Mouse (Mus musculus) mesoderm, embryonic 11.5 days (tissue): ENCODE measurements around the gene Ccdc134.

ENCODE experiments used
- DNase-seq: peaks from one replicate; pipeline ENCODE4 v3.0.0-alpha.2; 2012; ENCODE audit warnings: low read depth, low spot score

Gene Ccdc134

DNA sequence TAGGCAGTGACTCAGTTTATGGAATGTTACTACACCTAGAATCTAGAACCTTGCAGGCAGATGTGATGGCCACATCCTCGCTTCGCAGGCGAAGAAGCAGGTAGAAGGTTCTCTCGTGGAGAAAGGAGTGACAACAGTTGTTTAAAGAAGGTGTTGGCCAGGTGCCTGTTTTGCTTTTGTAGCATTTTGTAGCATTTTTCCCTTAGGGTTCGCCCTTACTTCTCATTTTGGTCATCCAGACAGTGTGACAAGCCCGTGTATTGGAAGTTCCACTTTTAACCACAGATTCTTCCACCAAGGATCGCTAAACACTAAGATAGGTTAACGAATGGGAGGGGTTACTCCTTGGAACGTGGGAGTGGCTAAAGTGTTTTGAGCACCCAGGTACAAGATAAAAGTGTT, 20.8 kb downstream of the Ccdc134 start:
- DNase-seq, result no peak

DNA sequence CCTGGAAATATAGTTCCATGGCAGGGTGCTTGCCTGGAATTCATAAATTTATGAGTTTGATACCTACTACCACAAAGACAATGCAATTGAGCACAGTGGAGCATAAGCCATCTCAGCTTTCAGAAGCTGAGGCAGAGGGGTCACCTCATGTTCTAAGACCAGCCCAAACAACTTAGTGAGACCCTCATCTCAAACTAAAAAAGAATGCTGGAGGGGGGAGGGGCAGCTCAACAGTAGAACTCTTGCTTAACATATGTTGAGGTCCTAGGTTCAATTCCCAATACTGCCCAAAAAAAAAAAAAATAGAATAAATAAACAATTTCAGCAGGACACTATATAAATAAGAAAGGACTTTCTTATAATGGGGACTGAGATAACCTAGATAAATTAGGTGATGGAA, 22.3 kb downstream of the Ccdc134 start:
- DNase-seq, result no peak

DNA sequence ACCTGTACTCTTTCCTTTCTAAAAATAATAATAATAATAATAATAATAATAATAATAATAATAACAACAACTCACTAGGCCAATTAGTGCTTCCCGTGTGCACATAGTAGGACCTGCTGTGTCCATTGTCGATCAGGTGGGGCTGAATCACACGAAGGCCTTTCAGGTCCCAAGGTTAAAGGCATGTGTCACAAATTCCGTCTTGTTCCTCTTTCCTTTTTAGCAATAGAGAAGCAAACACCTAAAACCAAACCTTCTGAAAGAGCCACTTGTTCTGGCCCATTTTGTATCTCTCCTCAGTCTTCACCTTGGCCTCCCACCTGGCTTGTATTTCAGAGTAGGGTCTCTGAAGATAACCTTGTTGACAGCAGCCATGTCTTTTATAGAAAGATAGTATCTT, 23.5 kb downstream of the Ccdc134 start:
- DNase-seq, result no peak

DNA sequence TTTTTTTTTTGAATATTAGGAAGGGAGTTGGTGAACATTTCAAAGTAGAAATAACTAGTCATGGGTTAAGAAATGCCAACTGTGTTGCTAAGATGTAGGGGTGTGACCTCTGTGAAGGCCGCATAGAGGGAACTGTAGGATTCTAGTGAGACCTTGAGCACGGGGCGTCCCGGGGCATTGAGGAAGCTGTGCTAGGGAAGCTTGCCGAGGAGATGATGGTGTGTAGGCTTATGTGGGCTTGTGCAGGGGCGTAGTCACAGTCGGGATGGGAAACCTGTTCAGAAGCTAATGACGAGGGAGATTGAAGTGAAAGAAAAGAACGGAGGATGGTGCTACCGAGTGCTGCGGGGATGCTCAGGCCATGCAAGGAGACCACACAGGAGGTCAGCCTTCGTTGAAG, 24.3 kb downstream of the Ccdc134 start:
- DNase-seq, result no peak

DNA sequence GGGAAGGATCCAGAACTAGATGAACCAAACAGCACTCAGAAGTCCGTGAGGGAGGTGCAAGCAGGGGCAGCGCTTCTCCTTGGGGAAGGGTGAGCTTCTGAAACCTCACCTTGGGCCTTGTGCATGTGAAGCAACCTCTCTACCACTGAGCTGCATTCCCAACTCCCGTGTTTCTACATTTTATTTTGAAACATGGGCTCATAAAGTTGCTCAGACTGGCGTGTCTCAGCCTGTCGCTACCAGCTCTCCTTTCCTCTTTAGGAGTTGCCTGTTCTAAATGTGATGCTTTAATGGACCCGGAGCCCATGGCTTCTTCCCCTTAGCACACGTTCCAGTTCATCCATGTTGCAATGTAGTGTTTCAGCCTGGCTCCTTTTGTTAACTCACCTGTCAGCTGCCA, 24.7 kb downstream of the Ccdc134 start:
- DNase-seq, result no peak

DNA sequence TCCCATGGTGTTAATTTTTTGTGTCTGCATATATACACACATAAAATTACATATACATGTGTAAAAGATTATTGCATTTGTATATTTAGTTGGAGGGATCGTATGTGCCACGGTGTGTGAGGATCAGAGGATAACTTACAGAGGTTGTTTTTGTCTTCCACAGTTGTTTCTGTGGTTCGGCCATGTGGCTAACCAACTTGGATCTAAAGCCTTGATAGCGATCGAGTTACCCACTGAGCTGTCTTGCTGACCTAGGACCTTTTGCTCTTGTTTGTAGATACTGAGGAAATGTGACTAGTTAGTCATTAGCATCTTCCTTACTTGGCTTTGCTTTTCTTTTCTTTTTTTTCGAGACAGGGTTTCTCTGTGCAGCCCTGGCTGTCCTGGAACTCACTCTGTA, 28.6 kb downstream of the Ccdc134 start:
- DNase-seq, result no peak

DNA sequence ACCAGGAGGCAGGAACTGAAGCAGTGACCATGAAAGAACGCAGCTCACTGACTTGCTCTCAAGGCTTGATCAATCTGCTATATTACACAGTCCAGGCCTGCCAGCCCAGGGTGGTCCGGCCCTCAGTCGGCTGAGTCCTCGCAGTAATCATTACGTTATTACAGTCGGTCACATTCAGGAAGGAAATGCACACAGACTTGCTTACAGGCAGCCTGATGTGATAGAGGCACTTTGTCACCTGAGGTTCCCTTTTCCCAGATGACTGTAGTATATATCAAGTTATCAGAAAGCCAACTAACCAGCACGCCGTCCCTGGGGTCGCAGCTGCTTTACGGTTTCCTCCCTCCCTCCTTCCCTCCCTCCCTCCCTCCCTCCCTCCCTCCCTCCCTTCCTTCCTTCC, 29.2 kb downstream of the Ccdc134 start:
- no peak for DNase-seq

DNA sequence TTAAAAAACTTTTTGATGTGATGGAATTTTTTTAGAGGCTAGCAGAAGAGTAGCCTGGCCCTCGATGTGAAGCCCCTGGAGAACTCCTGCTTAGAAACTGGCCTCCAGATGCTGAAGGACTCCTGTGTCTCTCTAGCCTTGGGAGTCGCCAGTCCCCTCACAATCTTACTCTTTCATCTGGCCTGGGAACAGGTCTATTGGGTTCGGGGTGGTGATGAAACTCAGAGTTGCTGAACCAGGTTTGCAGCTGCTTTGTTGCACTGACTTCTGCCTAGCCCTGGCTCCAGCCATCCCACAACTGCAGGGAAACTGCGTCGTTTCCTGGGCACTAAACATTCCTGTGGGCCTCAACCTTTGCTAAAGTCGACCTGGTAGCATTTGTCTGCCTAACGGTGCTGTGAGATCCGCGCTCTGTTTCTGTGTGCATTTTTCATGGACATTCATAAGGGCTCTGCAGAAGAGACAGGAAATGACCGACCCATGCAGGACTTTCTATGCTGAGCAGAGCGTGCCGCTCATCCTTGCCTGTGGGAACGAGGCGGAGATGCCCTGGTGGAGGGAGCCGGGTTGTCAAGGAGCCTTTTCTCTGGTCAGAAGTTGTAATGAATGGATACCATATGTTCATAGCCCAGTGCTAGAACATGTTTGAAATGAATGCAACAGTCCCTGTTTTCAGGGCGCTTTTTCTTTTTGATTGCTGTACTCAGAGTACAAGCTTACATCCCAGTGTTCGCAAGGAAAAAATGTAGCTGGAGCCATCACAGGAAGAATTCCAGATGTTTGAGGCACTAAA, 30.7 kb downstream of the Ccdc134 start:
- peak; percentile 33 for DNase-seq

DNA sequence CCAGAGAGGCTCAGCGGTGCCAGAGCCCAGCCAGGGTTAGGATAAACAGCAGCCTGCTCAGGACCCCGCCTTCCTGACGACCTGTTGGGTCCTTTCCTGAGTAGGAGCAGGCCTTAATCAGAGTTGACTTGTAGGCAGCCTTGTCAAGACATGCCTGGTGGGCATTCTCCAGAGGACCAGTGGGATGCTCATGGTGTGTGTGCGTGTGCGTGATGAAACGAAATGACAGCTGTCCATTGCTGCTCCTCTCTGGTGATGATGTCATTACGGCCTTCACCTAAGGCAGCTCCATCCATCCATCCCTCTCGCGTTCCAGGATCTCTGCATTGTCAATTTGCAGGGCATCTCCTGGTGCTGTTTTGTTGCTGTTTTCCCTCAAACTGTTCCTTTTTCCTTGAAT, 31.7 kb downstream of the Ccdc134 start:
- no peak for DNase-seq

DNA sequence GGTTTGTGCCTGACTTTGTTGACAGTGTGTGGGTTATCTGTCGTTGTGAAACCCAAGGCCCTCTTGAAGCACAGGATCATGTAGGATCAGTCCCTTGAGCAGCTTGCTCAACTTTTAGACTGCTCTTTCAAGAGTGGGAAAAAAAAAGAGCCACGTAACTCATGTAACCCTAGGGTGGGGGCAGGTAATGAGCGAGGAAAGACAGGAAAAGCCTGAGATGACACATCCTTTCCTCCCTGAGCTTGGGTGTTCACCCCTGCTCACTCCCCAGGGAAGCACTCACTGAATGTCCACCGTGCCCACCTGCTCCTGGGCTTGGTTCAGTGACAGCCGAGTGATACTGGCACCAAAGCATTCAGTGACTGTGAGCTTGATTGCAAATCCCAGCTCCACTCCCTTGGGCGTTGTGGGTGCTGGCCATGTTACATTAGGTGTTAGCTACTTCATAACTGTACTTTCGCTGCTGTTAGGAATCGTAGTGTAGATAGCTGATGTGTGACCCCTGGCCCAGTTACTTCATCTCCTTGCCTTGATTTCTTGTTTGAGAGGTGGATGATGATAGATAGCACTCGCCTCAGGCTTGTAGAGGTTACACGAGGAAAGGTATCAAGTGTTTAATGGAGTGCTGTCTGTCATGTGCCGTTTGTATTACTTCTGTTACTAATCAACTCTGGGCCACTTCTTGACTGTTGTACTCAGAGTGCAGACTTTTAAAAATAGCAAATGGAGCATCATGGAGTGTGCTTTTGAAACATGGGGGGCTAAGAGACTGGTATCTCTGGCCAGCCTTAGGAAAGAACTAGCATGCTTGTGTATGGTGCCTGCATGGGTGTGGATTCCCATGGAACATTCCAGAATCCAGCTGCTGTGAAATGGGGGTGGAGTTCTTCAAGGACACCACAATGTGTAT, 33.3 kb downstream of the Ccdc134 start:
- no peak for DNase-seq

DNA sequence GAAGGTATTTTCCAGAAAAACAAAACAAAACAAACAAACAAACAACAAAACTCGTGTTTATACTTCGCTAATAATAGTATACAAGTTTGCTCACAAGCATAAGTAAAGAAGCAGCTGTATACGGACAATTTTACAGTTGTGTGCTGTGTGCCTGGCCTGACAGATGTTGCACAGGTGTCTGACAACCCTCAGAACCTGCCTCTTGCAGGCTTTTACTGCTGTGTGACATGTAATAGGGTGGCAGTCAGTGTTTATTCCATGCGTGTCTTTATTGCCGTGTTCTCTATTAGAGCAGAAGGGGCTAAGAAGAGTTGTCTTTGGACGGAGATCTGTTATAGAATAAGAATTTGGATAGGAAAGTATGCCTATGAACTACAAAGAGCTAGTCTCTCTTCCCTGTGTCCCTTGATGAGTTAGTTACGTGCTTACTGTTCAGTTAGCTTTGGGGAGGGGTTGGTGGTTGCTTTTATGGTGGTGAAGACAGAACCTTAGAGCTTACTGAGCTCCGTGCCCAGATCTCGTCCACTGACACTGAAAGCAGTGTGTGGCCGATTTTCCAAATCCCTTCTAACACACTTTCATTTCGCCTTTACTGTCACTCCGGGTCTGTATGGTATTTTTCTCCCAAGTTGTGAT, 34.4 kb downstream of the Ccdc134 start:
- DNase-seq, result no peak

DNA sequence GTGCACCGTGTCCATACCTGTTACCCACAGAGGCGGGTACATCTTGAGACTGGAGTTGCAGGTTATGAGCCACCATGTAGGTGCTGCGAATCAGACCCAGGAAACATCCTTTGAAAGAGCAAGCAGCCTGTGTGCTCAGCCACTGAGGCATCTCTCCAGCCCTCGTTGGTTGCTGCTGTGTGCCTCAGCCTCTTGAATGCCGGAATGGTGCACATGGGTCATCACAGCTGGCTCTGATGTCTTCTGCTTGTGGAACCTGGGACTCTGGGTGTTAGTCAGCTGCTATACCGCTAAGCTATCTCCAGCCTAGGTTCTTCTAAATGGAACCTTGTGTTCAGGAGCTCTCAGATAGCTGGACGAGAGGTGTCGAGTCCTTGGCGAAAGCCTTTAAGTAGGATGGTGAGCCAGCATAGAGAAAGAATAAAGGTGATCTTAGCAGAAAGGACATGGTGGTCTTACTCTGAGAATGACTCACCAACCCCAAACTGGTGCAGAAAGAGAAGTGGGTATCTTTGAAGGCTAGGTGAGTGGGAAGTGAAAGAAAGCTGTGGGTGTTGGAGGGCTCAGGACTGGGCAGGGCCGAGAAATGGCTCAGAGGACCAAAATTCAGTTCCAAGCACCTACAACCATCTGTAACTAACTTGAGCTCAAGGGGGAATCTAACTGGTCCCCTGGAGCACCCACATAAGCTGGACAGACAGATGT, 35.8 kb downstream of the Ccdc134 start:
- no peak for DNase-seq

DNA sequence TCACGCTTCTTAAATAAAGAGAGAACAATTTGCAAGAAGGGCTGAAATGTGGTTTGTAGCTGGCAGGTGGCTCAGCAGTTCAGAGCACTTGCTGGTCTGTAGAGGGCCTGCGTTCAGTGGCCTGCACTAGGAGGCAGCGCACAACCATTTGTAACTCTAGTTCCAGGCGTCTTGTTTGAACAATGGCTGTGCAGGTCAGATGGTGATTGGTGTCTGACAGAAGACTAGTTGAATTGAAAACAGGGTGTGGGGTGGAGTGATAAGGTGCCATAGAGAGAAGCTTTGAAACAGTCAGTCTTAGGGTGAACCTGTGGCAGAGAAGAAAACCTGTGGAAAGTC, 36.3 kb downstream of the Ccdc134 start:
- no peak for DNase-seq

DNA sequence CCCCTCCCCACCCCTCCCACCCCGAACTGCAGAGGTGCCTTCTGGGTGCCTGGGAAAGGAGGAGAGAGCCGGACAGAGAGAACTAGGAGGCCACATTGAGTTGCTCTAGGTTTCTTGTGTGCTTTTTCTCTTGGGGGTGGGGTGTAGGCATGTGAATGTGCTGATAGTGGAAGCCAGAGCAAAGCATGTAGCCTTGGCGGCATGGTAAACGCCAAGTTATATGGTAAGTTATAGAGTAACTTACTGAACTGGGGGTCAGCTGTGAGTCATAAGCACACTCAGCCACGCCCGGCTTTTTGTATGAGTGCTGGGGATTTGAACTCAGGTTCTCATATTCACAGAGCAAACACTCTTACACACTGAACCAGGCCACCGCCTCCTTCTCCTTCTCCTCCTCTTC, 36.8 kb downstream of the Ccdc134 start:
- no peak for DNase-seq

DNA sequence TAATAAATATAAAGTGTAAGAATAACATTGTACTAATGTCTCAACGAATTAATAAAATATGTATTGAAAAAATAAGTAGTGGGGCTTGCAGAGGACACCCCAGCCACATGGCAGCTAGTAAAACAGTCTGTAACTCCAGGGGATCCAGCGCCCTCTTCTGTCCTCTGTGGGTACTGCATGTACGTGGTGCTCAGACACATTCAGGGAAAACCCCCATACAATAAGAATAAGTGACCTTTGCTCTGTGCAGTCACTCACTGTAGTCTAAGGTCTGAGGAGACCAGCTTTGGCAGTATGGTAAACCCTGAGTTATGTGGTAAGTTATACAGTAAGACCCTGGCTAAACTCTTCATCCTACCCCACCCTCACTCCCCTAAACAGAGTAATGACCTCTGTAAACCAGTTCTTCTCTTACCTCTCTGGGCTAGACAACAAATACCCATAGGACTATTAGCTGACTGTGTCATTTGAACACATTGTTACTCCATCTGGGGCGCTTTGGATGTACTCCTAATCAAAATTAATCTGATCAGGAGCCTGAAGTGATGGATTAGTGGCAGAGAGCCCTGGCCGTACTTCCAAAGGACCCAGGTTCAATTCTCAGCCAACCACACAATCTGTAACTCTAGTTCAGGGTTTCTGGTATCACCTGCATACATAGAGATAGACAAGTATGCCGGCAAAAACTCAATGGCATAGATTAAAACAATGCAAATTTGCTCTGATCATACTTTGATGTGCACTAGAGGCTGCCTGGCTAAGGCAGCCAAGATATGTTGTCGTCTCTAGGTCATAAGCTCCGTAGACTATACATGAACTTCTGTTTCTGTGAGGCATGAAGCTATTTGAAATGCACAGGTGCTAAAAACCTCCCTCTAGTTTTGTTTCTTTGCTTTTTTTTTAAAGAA, 37.9 kb downstream of the Ccdc134 start:
- DNase-seq, result peak; percentile 78

DNA sequence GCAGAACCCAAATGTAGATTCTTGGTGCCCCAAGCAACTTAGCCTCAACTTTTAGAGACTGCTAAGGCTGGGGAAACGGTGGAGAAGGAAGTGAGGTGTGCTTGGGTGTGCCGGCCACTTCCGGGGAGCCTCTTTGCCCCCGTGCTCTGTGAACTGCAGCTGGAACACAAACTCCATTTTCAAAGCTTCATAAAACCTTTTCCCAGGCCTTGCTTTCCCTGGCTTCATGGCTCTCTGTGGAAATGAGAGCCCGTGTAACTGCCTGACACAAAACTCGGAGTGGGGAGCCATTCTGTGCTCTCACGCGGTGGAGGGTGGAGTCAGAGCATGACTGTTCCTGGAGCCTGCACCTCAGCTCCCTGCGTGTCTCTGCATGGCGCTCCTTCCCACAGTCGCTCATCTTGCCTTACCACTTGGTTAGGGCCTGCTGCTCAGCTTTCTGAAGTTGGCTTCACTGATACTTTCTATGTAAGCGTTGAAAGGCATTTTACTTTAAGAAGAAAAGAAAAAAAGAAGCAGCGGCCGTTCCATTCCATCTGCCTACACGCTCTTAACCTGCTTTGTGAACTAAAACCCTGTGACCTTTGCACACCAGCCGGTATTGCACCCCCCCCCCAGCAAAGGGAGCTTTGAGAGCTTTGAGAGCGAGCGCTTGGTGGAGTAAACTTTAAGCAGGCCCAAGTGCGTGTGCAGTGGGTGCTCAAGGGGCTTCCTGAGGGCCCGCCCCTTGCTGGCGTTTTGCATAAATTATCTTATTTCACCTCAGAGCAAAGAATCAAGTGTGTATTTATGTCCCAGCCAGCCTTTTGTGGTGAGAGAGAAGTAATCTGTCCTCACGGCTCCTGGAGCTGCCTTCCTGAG, 38.7 kb downstream of the Ccdc134 start:
- DNase-seq, result no peak

DNA sequence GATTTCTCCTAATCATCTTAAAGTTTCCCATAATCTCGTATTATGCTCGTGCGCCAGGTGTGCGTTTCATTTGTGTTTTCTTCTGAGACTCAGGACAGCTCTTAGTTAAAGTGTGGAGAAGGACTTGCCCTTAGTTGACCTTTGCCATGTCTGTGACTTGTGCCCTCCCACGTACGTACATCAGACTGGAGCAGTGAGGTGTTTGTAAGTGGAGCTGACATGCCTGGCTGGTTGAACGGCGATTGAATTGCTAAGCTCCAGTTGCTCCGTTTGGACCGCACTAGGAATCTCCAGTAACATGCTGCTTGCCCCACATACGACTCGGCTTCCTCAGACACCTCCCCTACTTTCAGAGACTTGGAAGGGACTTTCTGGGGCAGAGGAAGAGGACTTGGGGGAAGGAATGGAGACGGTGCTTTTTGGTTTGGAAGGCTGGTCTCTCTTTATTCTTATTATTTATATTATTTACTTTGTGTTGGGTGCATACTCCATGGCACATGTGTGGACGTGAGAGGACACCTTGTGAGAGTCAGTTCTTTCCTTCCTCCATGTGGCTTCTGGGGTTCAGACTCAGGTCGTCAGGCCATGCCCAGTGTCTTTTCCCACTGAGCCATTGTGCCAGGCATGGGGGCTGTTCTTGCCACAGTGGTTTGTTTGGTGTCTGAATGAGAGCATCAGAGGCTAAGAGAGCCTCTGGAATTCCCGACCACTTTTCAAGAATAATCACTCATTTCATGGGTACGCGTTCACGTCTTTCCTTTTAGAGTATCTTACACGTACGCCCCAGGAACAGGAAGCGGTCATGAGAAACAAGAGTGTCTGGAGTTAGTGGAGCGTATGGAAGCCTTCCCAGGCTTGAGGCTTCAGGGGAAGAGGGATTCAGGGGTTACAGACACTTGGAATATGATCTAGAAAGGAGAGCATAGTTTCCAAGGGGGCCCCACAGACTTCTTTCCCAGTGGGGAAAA, 39.8 kb downstream of the Ccdc134 start:
- DNase-seq, result no peak

DNA sequence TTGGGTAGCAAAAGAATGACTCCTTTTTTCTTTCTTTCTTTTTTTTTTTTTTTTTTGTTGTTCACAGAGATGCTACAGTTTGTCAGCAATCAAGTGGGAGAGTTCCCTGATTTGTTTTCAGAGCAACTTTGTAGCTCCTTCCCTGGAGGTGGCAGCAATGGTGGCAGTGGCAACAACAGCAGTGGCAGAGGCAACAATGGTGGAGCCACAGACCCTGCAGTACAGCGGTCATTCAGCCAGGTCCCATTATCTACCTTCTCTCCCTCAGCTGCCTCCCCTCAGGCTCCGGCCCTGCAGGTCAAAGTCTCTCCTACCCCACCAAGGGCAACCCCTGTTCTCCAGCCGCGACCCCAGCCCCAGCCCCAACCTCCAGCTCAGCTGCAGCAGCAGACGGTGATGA, 41.9 kb downstream of the Ccdc134 start:
- no peak for DNase-seq
